Mouse (Mus musculus) heart, embryonic 12.5 days (tissue): Measurements from ENCODE around the gene Drd5. TPM values are rescaled to one million over a fixed set of nuclear protein-coding genes. Genes with fewer than 3 reads are reported as not detected.

Experiments
- ATAC-seq: fragments of 200-750 bp; cut with Nextera tagmentation; 2 replicates; pipeline ENCODE4 v1.8.0; 2017; ENCODE audit warnings: moderate TSS enrichment, moderate library complexity; ENCODE audit not compliant: insufficient number of reproducible peaks, low FRiP score
- H3K27ac ChIP-seq: fragments of 300-500 bp; sonication (generic); 2 replicates; pipeline ENCODE4 v1.5.1; 2016; ENCODE audit warnings: mild to moderate bottlenecking, moderate library complexity; ENCODE audit not compliant: poor library complexity, severe bottlenecking
- H3K27me3 ChIP-seq: fragments of 300-500 bp; sonication (generic); replicated peaks from 2 replicates; pipeline ENCODE4 v1.6.1; 2016; ENCODE audit warnings: mild to moderate bottlenecking, moderate library complexity
- H3K36me3 ChIP-seq: fragments of 300-500 bp; sonication (generic); 2 replicates; pipeline ENCODE4 v1.6.1; 2016; ENCODE audit warnings: mild to moderate bottlenecking, moderate library complexity
- H3K4me1 ChIP-seq: fragments of 300-500 bp; sonication (generic); replicated peaks from 2 replicates; pipeline ENCODE4 v1.6.1; 2016; ENCODE audit warnings: mild to moderate bottlenecking
- H3K4me2 ChIP-seq: fragments of 300-500 bp; sonication (generic); 2 replicates; pipeline ENCODE4 v1.6.1; 2016; ENCODE audit warnings: mild to moderate bottlenecking, moderate library complexity
- H3K4me3 ChIP-seq: fragments of 300-500 bp; sonication (generic); 2 replicates; pipeline ENCODE4 v1.5.1; 2016; ENCODE audit warnings: mild to moderate bottlenecking
- H3K9ac ChIP-seq: fragments of 300-500 bp; sonication (generic); 2 replicates; pipeline ENCODE4 v1.6.1; 2016; ENCODE audit warnings: mild to moderate bottlenecking, moderate library complexity
- H3K9me3 ChIP-seq: fragments of 300-500 bp; sonication (generic); replicated peaks from 2 replicates; pipeline ENCODE4 v1.6.1; 2016; ENCODE audit warnings: mild to moderate bottlenecking, moderate library complexity
- WGBS: fragments of 180-500 bp; shearing (Covaris S2); methylation state at CpG from one replicate; pipeline ENCODE4 v1.1.7; 2016; 5-methylcytosine and 5-hydroxymethylcytosine counted together
- polyA plus RNA-seq: library from polyadenylated mRNA; unstranded; fragments of >200 nt; fragmentation: Nextera tagmentation; extraction: Ambion mirVana; gene quantifications from 2 replicates; pipeline ENCODE4 v1.2.1, GENCODE M21; 2016

Gene Drd5
- not detected in 2 replicates for polyA plus RNA-seq

DNA sequence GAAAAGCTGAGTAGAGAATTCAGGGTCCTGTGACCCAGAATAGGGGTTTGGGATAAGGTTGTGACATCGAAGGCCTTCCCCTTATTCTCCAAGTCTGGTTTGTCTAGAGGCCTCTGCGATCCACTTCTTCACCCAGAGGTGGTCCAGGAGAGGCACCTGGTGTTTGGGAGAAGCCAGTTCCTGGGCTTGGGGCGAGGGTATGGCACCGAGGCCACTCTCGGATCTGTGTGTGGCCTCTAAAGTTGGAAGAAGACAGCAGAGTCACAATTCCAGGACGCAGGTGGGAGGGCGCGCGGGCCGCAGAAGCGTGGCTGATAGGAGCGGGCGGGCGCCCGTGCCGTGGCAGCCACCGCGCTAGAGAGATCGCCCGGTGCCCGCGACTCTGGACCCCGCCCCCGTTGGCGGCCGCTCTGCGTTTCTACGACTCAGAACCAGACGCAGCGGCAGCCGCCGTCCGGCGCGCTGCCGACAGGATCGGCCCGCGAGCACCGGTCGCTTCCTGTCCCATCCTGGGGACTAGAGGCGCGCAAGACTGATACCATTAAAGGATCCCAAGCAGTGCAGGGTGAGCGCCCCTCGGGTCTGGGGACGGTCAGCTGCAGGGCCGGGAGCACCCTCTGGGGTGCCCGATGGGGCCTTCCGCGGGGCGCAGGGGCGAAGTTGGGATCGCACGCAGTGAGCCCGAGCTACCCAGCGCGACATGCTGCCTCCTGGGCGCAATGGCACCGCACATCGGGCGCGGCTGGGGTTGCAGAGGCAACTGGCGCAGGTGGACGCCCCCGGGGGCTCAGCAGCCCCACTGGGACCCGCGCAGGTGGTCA is at the start of gene Drd5:
Gene Drd5, plus strand, starts transcription at position 402 of the 821 bp plus-strand sequence.
- H3K4me3 ChIP-seq: peak within 1 kb of the TSS; percentile 40
- no peaks in the 10 kb centered on the region for H3K36me3 ChIP-seq
- H3K9me3 ChIP-seq: 0 out of 2 replicates have a peak, but pooled peaks cover 4% of the 10 kb centered on the region
- no peak for ATAC-seq
- WGBS: 3% methylated on average over 66 of the region's 67 CpGs
- no peak within 1 kb of the TSS for H3K27ac ChIP-seq
- H3K9ac ChIP-seq: peak within 1 kb of the TSS; percentile 18; the same call in 1 of the 2 replicates
- peak within 1 kb of the TSS; percentile 67 for H3K4me2 ChIP-seq
- H3K4me1 ChIP-seq: peaks cover 8% of the 10 kb centered on the region; the same call in 1 of the 2 replicates
- peaks cover 93% of the 10 kb centered on the region for H3K27me3 ChIP-seq

DNA sequence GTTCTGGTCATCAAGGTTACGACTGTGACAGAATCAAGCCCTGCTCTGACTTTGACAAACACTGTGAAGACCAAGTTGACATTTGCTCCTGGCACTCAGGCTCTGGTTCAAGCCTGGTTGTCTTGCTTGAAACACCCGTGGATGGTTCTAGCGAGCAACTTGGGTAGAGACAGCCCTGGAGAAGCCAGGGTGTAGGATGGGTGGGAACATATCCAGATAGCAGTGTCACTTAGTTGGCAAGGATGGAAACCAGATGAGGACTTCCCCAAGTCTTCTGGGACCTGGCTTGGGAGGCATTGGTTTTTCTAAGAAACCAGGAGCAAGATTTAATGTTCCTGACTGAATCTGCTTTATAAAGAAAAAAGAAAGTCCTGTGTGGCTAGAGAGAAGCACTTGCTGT is 48.2 kb upstream of the Drd5 start:
- H3K9ac ChIP-seq: no peak overlapping the region
- ATAC-seq: no peak
- H3K36me3 ChIP-seq: peaks cover 50% of the 10 kb centered on the region
- WGBS: 80% methylated on average over 3 of the region's 3 CpGs
- H3K9me3 ChIP-seq: no peaks in the 10 kb centered on the region
- H3K27ac ChIP-seq: no peak overlapping the region
- no peak overlapping the region for H3K4me3 ChIP-seq
- no peak overlapping the region for H3K4me2 ChIP-seq
- H3K4me1 ChIP-seq: no peaks in the 10 kb centered on the region
- H3K27me3 ChIP-seq: peaks cover 28% of the 10 kb centered on the region

DNA sequence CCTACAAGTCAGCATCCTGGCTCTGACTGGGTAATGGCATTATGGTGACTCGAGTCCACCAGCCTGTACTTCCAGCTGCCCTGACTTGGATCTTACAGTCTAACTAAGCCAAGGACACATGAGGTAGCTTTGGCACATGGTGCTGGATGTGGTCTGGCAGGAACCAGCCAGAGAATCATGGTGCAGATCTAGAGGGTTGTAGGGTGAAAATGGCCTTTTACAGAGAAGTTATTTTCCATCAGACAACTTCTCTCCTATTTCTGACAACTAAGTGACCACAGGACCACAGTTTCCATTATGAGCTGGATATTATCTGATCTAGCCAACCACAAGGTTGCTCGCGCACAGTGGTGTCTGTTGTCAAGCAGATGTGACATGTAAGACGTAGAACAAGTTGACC is 45.3 kb upstream of the Drd5 start:
- no peak for ATAC-seq
- no peaks in the 10 kb centered on the region for H3K9me3 ChIP-seq
- H3K4me1 ChIP-seq: peaks cover 21% of the 10 kb centered on the region
- no peak overlapping the region for H3K4me2 ChIP-seq
- peaks cover 56% of the 10 kb centered on the region for H3K27me3 ChIP-seq
- peaks cover 25% of the 10 kb centered on the region for H3K36me3 ChIP-seq
- 79% methylated on average over 4 of the region's 4 CpGs for WGBS
- H3K9ac ChIP-seq: no peak overlapping the region
- no peak overlapping the region for H3K27ac ChIP-seq
- H3K4me3 ChIP-seq: no peak overlapping the region

DNA sequence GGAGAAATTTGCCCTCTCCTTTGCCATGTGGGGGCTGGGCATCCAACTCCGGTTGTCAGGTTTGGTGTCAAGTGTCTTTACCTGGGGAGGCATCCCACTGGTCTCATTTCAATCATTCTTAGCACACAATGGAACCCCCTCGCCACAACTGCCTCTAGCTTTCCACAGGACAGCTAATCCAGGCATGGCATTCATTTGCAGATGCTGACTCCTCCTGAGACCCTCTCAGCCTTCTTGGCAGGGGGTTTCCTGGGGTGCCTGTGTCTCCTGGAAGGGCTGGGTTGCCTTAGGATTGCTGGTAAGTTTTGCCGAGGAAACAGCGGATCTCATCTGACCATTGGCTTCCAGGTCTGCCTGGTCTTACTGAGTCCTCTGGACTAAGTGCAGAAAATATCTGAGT is 43.4 kb upstream of the Drd5 start, which contains the start of gene Otop1:
Gene Otop1, plus strand, starts transcription at position 202 of the 400 bp plus-strand sequence.
- Histone ChIP-seq H3K36me3 (peaks cover 10% of the 10 kb centered on the region), H3K9me3 (no peaks in the 10 kb centered on the region), H3K9ac (no peak within 1 kb of the TSS), H3K4me2 (peak within 1 kb of the TSS; percentile 64), H3K4me1 (peaks cover 21% of the 10 kb centered on the region), H3K4me3 (no peak within 1 kb of the TSS), H3K27me3 (peaks cover 75% of the 10 kb centered on the region), H3K27ac (no peak within 1 kb of the TSS)
- no peak for ATAC-seq
- whole genome bisulfite sequencing: 1% methylated on average over 4 of the region's 4 CpGs

DNA sequence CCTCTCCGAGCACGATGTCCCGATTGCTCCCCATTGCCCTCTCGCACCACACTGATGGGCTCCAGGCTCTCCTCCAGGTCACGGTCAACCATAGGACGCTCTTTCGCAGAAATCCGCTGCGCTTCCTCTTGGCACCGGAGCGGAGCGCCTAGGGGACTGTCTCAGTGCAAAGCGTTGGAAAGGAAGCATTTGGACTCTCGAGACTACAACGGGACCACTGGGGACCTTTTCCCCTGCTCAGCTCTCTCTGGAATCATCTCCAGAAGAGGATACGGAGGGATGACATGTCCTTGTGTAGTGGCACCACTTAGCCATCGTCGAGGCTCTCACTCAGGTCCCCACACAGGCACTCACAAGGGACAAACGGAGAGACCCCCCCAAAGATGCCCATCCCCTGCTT is 42.7 kb upstream of the Drd5 start:
- H3K4me3 ChIP-seq: no peak overlapping the region
- ATAC-seq: no peak
- whole genome bisulfite sequencing: 1% methylated on average over 19 of the region's 19 CpGs

DNA sequence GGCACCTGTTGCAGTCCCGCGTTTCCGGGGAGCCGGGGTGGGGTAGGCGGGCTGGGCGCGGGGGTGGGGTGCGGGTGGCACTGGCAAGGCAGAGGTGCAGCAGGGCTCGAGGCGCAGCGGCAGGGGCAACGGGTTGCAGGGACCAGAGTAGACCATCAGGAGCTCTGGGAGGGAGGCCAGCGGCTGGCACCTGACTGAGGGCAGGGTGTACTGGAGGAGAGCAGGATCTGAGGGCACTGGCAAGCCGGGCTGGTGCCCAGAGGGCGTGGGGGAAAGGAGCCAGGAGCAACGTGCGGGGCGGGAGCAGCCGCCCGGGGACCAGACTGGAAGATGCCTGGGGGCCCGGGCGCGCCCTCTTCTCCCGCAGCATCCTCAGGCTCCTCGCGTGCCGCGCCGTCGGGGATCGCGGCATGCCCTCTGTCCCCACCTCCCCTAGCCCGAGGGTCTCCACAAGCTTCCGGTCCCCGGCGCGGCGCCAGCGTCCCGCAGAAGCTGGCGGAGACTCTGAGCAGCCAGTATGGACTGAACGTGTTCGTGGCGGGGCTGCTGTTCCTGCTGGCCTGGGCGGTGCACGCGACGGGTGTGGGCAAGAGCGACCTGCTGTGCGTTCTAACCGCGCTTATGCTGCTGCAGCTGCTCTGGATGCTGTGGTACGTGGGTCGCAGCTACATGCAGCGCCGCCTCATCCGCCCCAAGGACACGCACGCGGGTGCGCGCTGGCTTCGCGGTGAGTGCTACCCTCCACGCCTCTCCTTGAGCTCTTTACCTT is 41.9 kb upstream of the Drd5 start:
- H3K4me3 ChIP-seq: peak overlapping the region; percentile 35
- H3K9me3 ChIP-seq: no peaks in the 10 kb centered on the region
- H3K27me3 ChIP-seq: peaks cover 87% of the 10 kb centered on the region
- ATAC-seq: no peak
- no peak overlapping the region for H3K27ac ChIP-seq
- no peaks in the 10 kb centered on the region for H3K36me3 ChIP-seq
- H3K4me2 ChIP-seq: peak overlapping the region; percentile 64
- H3K4me1 ChIP-seq: peaks cover 21% of the 10 kb centered on the region
- WGBS: 2% methylated on average over 64 of the region's 65 CpGs
- no peak overlapping the region for H3K9ac ChIP-seq

More for the DNA sequence above, 42.7 kb upstream of the Drd5 start:
- Histone ChIP-seq H3K27me3 (peaks cover 81% of the 10 kb centered on the region), H3K36me3 (peaks cover 4% of the 10 kb centered on the region), H3K4me1 (peaks cover 21% of the 10 kb centered on the region), H3K27ac (no peak overlapping the region), H3K4me2 (peak overlapping the region; percentile 25; the same call in 1 of the 2 replicates), H3K9ac (no peak overlapping the region), H3K9me3 (no peaks in the 10 kb centered on the region)

DNA sequence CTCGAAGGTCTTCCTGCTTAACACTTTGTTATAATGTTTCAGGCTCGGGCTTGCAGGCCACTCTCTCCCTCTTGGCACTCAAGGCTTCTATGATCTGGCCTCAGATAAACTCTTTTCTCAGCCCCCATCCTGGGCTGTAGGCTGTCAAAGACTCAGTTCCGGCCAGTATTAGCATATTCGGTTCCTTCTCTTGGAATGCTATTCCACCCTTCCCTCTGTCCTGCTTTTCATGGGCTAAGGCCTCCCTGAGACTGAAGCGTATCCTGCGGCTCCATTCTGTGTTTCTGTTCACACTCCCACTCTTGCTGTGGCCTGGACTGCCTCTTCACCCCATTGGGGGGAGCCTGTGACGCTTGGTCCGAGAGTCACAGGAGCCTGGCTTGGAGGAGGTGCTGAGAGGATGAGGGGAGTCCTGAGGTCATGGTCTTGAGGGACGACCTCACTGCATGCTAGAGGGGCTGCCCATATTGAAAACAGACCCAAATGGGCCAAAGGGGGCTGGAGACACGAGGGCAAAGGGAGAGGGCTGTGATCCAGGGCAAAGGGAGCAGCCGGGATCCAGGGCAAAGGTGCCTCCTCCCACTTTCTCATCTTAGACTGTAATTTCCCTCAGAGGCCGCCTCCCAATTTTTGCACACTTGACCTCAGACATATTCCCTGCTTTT is 41.1 kb upstream of the Drd5 start:
- H3K36me3 ChIP-seq: no peaks in the 10 kb centered on the region
- H3K9ac ChIP-seq: no peak overlapping the region
- H3K4me2 ChIP-seq: peak overlapping the region; percentile 64
- peak overlapping the region; percentile 35 for H3K4me3 ChIP-seq
- WGBS: 14% methylated on average over 12 of the region's 12 CpGs
- peaks cover 90% of the 10 kb centered on the region for H3K27me3 ChIP-seq
- H3K9me3 ChIP-seq: no peaks in the 10 kb centered on the region
- ATAC-seq: no peak
- peaks cover 21% of the 10 kb centered on the region for H3K4me1 ChIP-seq
- H3K27ac ChIP-seq: no peak overlapping the region

DNA sequence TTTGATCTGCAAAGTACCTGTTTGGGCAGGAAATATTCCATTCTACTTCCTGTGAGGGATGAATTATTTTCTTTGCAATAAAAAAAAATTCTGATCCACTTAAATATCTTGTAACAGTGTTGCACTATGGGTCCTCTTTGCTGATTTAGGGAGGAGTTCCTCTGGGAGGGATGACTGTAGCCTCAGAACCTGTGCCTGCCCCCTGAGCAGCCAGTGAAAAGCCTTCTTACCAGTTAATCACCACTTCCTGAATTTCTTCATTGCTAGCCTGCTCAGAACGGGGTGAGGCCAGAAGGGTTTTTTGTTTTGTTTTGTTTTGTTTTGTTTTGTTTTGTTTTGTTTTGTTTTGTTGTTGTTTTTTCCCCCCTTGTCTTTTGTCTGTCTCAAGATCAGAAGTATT is 39.1 kb upstream of the Drd5 start:
- H3K36me3 ChIP-seq: no peaks in the 10 kb centered on the region
- no peaks in the 10 kb centered on the region for H3K9me3 ChIP-seq
- no peak overlapping the region for H3K4me3 ChIP-seq
- H3K9ac ChIP-seq: no peak overlapping the region
- H3K27ac ChIP-seq: no peak overlapping the region
- H3K4me2 ChIP-seq: no peak overlapping the region
- H3K27me3 ChIP-seq: peaks cover 71% of the 10 kb centered on the region
- peaks cover 21% of the 10 kb centered on the region for H3K4me1 ChIP-seq
- ATAC-seq: no peak
- 38% methylated on average over 1 of the region's 1 CpGs for WGBS

DNA sequence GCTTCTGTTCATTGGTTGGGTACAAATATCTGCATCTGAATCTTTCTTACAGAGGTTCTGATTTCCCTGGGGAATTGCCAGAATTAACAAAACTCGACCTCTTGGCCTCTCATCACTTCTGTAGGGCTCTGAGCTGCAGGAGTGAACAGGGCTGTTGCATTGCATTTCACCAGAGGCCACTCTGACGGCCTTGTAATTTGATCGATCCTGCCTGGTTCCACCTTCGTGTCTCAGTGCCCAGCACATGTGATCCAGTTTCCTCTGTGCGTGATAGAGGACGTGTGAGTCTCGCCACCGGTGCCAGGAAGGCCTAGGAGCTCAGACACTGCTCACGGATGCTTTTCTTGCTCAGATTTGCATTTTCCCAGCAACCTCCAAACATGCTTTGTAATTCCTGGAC is 33.4 kb upstream of the Drd5 start:
- WGBS: 63% methylated on average over 9 of the region's 9 CpGs
- Histone ChIP-seq H3K36me3 (no peaks in the 10 kb centered on the region), H3K27ac (no peak overlapping the region), H3K4me1 (no peaks in the 10 kb centered on the region), H3K9ac (no peak overlapping the region), H3K4me2 (no peak overlapping the region), H3K4me3 (no peak overlapping the region), H3K27me3 (peaks cover 16% of the 10 kb centered on the region), H3K9me3 (0 out of 2 replicates have a peak, but pooled peaks cover 2% of the 10 kb centered on the region)
- no peak for ATAC-seq

DNA sequence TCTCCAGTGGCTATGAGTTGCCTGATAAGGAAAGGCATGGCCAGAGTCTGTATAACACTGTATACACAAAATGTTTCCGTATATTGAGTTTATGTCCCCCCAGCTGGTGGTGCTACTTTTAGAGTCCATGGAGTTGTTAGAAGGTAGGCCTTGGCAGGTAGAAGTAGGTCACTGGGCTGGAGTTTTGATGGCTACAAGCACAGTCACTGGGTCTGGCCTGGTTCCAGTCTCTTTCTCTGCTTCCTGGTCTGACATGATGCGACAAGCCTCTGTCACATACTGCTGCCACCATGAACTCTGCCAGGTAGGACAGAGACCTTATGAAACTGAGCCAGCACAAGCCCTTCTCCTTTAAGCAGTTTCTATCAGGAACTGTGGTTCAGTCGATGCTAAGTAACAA is 30.7 kb upstream of the Drd5 start:
- no peaks in the 10 kb centered on the region for H3K4me1 ChIP-seq
- H3K4me3 ChIP-seq: no peak overlapping the region
- no peak for ATAC-seq
- H3K9ac ChIP-seq: no peak overlapping the region
- H3K36me3 ChIP-seq: no peaks in the 10 kb centered on the region
- H3K9me3 ChIP-seq: 0 out of 2 replicates have a peak, but pooled peaks cover 2% of the 10 kb centered on the region
- no peak overlapping the region for H3K27ac ChIP-seq
- H3K4me2 ChIP-seq: no peak overlapping the region
- H3K27me3 ChIP-seq: no peaks in the 10 kb centered on the region
- 84% methylated on average over 3 of the region's 3 CpGs for WGBS
